Mouse (Mus musculus): ENCODE results near the gene Gsn. TPM values are rescaled to one million over a fixed set of nuclear protein-coding genes. Genes with fewer than 3 reads are reported as not detected.

The Gsn gene
- polyA plus RNA-seq, 1 experiment from 2014 or later: 30.6 TPM

DNA sequence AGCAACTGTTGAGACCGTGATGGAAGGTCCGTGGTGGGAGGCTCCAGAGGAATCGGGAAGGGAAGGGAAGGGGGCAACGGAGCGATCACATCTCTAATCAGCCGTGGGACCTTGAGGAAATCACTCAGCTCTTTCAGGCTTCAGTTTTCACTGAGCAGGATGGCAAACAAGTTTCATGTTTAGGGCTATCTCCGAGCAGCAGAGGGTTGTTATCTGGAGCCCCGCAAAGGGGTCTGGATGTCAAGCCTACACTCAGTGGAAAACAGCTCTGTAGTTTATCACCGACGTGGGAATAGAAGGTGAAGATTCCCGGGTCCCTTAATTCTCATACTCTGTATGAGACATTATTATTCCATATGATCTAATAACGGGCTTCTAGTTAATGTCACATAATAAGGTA, 62.2 kb downstream of the Gsn start:
- 88% methylated on average over 12 of the region's 12 CpGs for WGBS
- H3K9ac ChIP-seq (ENCODE audit: low read length): no peak overlapping the region
- H3K4me1 ChIP-seq (ENCODE audit: control insufficient read depth, insufficient read depth, low read length): no peaks in the 10 kb centered on the region
- H3K4me2 ChIP-seq (ENCODE audit: low read depth): no peak overlapping the region
- H3K27ac ChIP-seq (ENCODE audit: low read depth, low read length): no peak overlapping the region
- no peak overlapping the region for H3K4me3 ChIP-seq (ENCODE audit: low read depth, low read length)
- ATAC-seq (ENCODE audit: insufficient read depth, low FRiP score, low TSS enrichment) (no peak), DNase-seq (ENCODE audit: low spot score) (no peak)
- H3K36me3 ChIP-seq (ENCODE audit: control insufficient read depth, insufficient read depth, low read length): no peaks in the 10 kb centered on the region
- no peaks in the 10 kb centered on the region for H3K9me3 ChIP-seq (ENCODE audit: control insufficient read depth, low read length)
- H3K27me3 ChIP-seq (ENCODE audit: control insufficient read depth, insufficient read depth, low read length): no peaks in the 10 kb centered on the region

DNA sequence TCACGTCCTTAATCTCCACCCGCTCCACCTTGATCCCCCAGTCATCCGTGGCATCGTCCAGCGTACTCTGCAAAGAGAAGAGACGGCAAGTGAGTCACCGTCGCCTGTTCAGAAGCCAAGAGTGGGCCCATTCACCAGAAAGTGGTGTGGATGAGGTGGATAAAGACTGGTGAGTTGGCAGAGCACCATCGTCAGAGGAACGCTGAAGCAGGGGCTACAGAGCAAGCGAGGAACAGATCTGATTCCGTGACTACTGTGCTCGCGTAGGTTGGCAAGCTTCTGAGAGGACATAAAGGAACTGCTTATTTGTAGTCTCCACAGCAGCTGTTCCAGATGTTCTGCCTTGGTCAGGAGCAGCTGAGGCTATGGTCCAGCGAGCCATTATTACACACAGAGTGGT, 64.2 kb downstream of the Gsn start:
- H3K4me3 ChIP-seq (ENCODE audit: low read depth, low read length): no peak overlapping the region
- no peak for DNase-seq (ENCODE audit: low spot score)
- H3K4me2 ChIP-seq (ENCODE audit: low read depth): no peak overlapping the region
- H3K27me3 ChIP-seq (ENCODE audit: control insufficient read depth, insufficient read depth, low read length): no peaks in the 10 kb centered on the region
- H3K36me3 ChIP-seq (ENCODE audit: control insufficient read depth, insufficient read depth, low read length): no peaks in the 10 kb centered on the region
- WGBS: 91% methylated on average over 15 of the region's 15 CpGs
- no peak overlapping the region for H3K27ac ChIP-seq (ENCODE audit: low read depth, low read length)
- no peaks in the 10 kb centered on the region for H3K9me3 ChIP-seq (ENCODE audit: control insufficient read depth, low read length)
- H3K4me1 ChIP-seq (ENCODE audit: control insufficient read depth, insufficient read depth, low read length): no peaks in the 10 kb centered on the region
- H3K9ac ChIP-seq (ENCODE audit: low read length): no peak overlapping the region
- no peak for ATAC-seq (ENCODE audit: insufficient read depth, low FRiP score, low TSS enrichment)

DNA sequence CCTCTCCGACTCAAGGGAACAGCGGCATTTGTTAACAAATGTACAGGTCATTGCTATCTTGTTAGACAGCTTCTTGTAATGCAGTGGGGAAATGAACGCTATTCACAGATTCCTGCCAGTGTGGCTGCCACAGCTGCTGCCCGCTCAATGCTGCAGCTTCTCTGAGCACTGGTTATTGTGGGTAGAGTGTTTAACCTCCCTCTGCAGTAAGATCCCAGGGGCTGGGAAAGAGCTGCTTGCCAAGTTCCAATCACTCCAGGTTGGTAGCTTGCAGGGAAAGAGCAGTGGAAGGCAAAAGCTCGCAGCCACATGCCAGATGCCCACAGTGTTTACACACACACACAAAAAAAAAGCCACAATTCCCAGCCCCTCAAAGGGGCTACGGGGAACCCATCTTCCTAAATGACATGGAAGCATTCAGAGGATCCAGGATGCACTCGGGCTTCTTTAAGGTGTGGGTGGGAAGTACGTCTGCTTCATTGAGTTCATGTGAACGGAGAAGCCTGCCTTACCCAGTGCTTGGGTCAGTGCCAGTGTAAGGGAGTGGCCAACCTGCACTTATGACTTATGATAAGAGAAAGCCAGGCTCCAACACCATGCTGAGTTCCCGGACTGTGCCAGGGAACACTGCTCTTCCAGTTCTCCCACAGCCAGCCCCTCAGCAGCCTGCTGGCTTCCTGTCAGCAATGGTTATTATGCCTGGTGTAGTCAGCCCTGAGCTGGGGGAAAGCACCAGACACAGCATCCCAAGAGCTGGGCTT, 66.4 kb downstream of the Gsn start:
- Histone ChIP-seq H3K9ac (ENCODE audit: low read length) (no peak overlapping the region), H3K27ac (ENCODE audit: low read depth, low read length) (no peak overlapping the region), H3K4me2 (ENCODE audit: low read depth) (no peak overlapping the region), H3K36me3 (ENCODE audit: control insufficient read depth, insufficient read depth, low read length) (no peaks in the 10 kb centered on the region), H3K9me3 (ENCODE audit: control insufficient read depth, low read length) (no peaks in the 10 kb centered on the region), H3K4me1 (ENCODE audit: control insufficient read depth, insufficient read depth, low read length) (no peaks in the 10 kb centered on the region), H3K4me3 (ENCODE audit: low read depth, low read length) (no peak overlapping the region), H3K27me3 (ENCODE audit: control insufficient read depth, insufficient read depth, low read length) (no peaks in the 10 kb centered on the region)
- WGBS: 86% methylated on average over 10 of the region's 10 CpGs
- ATAC-seq (ENCODE audit: insufficient read depth, low FRiP score, low TSS enrichment): no peak
- DNase-seq (ENCODE audit: low spot score): no peak

DNA sequence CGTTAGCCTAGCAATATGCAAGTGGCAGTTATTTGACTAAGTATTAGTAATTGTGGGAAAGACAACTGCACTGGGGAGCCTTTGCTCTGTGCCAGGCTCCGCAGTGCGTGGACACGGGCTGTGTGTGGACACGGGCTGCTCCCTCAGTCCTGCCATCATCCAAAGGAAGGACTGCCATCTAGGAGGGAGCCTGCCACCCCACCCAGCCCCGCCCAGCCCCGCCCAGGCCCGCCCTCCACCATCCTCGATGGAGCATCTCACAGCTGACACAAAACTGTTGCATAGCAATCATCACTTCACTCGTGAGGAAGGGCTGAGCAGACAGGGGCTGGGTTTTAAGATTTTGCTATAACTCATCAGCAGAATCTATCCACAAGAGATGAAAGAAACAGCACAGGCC, 69.8 kb downstream of the Gsn start:
- 75% methylated on average over 10 of the region's 10 CpGs for WGBS
- ATAC-seq (ENCODE audit: insufficient read depth, low FRiP score, low TSS enrichment): no peak
- H3K27ac ChIP-seq (ENCODE audit: low read depth, low read length): no peak overlapping the region
- no peaks in the 10 kb centered on the region for H3K4me1 ChIP-seq (ENCODE audit: control insufficient read depth, insufficient read depth, low read length)
- no peaks in the 10 kb centered on the region for H3K27me3 ChIP-seq (ENCODE audit: control insufficient read depth, insufficient read depth, low read length)
- H3K4me2 ChIP-seq (ENCODE audit: low read depth): no peak overlapping the region
- no peak overlapping the region for H3K9ac ChIP-seq (ENCODE audit: low read length)
- no peak for DNase-seq (ENCODE audit: low spot score)
- H3K36me3 ChIP-seq (ENCODE audit: control insufficient read depth, insufficient read depth, low read length): no peaks in the 10 kb centered on the region
- H3K4me3 ChIP-seq (ENCODE audit: low read depth, low read length): no peak overlapping the region
- no peaks in the 10 kb centered on the region for H3K9me3 ChIP-seq (ENCODE audit: control insufficient read depth, low read length)

DNA sequence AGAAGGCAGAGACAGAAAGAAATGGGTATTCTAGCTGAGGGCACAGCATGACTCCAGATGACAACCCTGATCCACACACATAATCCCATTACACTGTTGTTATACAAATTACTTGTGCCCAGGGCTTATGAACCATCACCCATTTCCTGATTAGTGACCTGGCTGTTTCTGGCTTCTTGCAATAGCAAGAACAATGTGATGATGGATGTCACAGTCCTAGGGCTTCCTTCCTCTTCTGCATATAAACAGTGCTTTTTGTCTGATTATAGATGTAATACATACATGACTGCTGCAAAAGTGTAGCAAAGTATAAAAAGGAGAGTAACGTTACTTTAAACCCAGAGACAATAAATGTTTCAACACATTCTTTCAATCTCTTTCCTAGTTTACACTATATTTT, 70.8 kb downstream of the Gsn start:
- Histone ChIP-seq H3K4me2 (ENCODE audit: low read depth) (no peak overlapping the region), H3K27me3 (ENCODE audit: control insufficient read depth, insufficient read depth, low read length) (no peaks in the 10 kb centered on the region), H3K9me3 (ENCODE audit: control insufficient read depth, low read length) (no peaks in the 10 kb centered on the region), H3K36me3 (ENCODE audit: control insufficient read depth, insufficient read depth, low read length) (no peaks in the 10 kb centered on the region), H3K4me3 (ENCODE audit: low read depth, low read length) (no peak overlapping the region), H3K4me1 (ENCODE audit: control insufficient read depth, insufficient read depth, low read length) (no peaks in the 10 kb centered on the region), H3K27ac (ENCODE audit: low read depth, low read length) (no peak overlapping the region), H3K9ac (ENCODE audit: low read length) (no peak overlapping the region)
- DNase-seq (ENCODE audit: low spot score) (no peak), ATAC-seq (ENCODE audit: insufficient read depth, low FRiP score, low TSS enrichment) (no peak)
- WGBS: 83% methylated on average over 1 of the region's 1 CpGs

DNA sequence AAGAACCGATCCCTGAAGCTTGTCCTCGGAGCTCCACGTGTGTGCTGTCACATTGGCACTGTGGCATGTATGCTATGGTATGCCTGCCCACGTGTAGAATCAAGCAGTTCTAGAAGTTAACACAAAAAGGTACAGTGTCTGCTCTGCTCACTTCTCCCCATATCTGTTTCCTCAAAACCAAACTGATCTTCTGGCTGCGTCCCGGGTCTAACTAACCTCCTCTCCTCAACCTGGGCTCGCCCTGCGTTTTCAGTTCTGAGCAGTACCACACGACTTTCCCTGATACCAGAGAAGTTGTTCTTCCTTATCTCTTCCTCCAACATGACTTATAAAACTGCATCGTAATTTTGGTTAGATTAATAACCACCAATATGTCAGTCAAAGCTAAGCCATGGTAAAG, 71.4 kb downstream of the Gsn start:
- H3K27me3 ChIP-seq (ENCODE audit: control insufficient read depth, insufficient read depth, low read length): no peaks in the 10 kb centered on the region
- H3K4me1 ChIP-seq (ENCODE audit: control insufficient read depth, insufficient read depth, low read length): no peaks in the 10 kb centered on the region
- H3K4me3 ChIP-seq (ENCODE audit: low read depth, low read length): no peak overlapping the region
- H3K36me3 ChIP-seq (ENCODE audit: control insufficient read depth, insufficient read depth, low read length): no peaks in the 10 kb centered on the region
- no peak for ATAC-seq (ENCODE audit: insufficient read depth, low FRiP score, low TSS enrichment)
- no peaks in the 10 kb centered on the region for H3K9me3 ChIP-seq (ENCODE audit: control insufficient read depth, low read length)
- H3K4me2 ChIP-seq (ENCODE audit: low read depth): no peak overlapping the region
- WGBS: 74% methylated on average over 10 of the region's 10 CpGs
- H3K9ac ChIP-seq (ENCODE audit: low read length): no peak overlapping the region
- H3K27ac ChIP-seq (ENCODE audit: low read depth, low read length): no peak overlapping the region
- DNase-seq (ENCODE audit: low spot score): no peak

DNA sequence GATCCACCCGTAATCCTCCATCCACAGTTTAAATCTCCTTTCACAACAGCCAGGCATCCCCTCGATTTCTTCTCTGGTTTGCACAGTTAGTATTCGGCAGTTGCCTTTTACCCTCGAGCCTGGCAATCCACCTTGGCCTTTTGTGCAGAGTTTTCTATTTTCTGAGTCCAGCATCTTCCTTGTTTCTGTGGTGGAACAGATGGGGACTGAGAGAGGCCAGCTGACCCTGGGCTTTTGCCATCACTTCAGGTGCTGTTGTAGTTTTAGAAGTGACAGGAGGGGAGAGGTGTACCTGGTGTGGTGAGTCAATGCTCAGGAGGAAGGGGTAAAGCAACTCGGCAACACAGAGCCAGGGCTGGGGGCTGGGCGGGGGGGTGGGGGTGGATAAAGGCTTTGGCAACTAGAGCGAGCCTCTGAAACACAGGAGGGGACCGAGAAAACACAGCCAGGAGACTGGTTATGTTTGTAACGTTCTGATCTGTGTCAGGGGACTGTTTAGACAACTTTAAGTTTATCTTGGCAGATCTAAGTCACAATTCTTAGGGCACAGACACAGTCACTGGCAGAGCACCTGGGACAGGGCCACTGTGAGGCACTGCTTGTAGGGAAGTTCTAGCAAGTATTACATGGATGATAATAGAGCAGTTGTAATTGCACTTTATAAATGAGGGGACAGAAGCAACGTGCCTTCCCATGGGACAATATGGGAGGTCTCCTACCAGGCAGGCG, 72.0 kb downstream of the Gsn start:
- Histone ChIP-seq H3K36me3 (ENCODE audit: control insufficient read depth, insufficient read depth, low read length) (no peaks in the 10 kb centered on the region), H3K27ac (ENCODE audit: low read depth, low read length) (no peak overlapping the region), H3K27me3 (ENCODE audit: control insufficient read depth, insufficient read depth, low read length) (no peaks in the 10 kb centered on the region), H3K4me1 (ENCODE audit: control insufficient read depth, insufficient read depth, low read length) (no peaks in the 10 kb centered on the region), H3K9me3 (ENCODE audit: control insufficient read depth, low read length) (no peaks in the 10 kb centered on the region), H3K9ac (ENCODE audit: low read length) (no peak overlapping the region), H3K4me2 (ENCODE audit: low read depth) (no peak overlapping the region), H3K4me3 (ENCODE audit: low read depth, low read length) (no peak overlapping the region)
- no peak for DNase-seq (ENCODE audit: low spot score)
- 56% methylated on average over 11 of the region's 11 CpGs for WGBS
- no peak for ATAC-seq (ENCODE audit: insufficient read depth, low FRiP score, low TSS enrichment)

DNA sequence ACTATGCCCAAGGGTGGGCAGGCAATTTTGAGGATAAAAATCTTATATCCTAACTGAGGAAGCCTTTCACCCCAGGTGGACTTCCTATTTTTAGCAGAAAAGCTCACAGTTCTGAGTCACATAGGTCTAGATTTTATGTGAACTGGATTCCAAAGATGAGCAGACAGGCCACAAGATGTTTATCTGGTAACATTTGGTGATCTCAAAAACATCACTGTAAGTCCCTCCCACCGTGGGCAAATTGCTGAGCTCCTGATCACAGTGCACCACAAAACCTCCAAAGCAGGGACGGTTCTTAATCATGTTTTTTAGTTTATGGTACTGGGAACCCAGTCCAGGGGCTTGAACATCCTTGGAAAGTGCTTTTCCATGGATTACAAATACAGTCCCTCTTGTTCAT, 72.9 kb downstream of the Gsn start:
- no peak for ATAC-seq (ENCODE audit: insufficient read depth, low FRiP score, low TSS enrichment)
- DNase-seq (ENCODE audit: low spot score): no peak
- no peak overlapping the region for H3K4me3 ChIP-seq (ENCODE audit: low read depth, low read length)
- 89% methylated on average over 2 of the region's 2 CpGs for WGBS
- H3K9ac ChIP-seq (ENCODE audit: low read length): no peak overlapping the region
- no peaks in the 10 kb centered on the region for H3K36me3 ChIP-seq (ENCODE audit: control insufficient read depth, insufficient read depth, low read length)
- H3K27ac ChIP-seq (ENCODE audit: low read depth, low read length): no peak overlapping the region
- H3K9me3 ChIP-seq (ENCODE audit: control insufficient read depth, low read length): no peaks in the 10 kb centered on the region
- H3K4me1 ChIP-seq (ENCODE audit: control insufficient read depth, insufficient read depth, low read length): no peaks in the 10 kb centered on the region
- H3K4me2 ChIP-seq (ENCODE audit: low read depth): no peak overlapping the region
- no peaks in the 10 kb centered on the region for H3K27me3 ChIP-seq (ENCODE audit: control insufficient read depth, insufficient read depth, low read length)

DNA sequence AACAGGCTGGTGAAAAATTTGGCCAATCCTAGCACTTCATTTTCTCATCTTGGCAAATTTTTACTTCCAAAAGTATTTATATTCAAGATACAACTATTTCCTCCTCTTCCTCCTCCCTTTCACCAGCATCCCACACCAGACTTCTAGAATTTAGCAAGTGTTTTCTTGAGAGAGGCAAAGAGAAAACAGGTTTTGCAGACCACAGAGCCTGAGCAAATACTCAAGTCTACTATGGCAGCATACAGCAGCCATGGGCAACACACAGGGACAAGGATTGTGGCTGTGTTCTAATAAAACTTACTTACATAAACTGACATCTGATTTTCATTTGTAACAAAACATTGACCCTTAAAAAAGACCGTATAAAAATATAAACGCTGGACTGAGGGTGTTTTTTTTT, 75.0 kb downstream of the Gsn start:
- no peak for ATAC-seq (ENCODE audit: insufficient read depth, low FRiP score, low TSS enrichment)
- H3K36me3 ChIP-seq (ENCODE audit: control insufficient read depth, insufficient read depth, low read length): no peaks in the 10 kb centered on the region
- no peak overlapping the region for H3K27ac ChIP-seq (ENCODE audit: low read depth, low read length)
- no peak overlapping the region for H3K4me3 ChIP-seq (ENCODE audit: low read depth, low read length)
- 76% methylated on average over 2 of the region's 2 CpGs for WGBS
- no peak overlapping the region for H3K9ac ChIP-seq (ENCODE audit: low read length)
- H3K9me3 ChIP-seq (ENCODE audit: control insufficient read depth, low read length): no peaks in the 10 kb centered on the region
- no peak overlapping the region for H3K4me2 ChIP-seq (ENCODE audit: low read depth)
- H3K4me1 ChIP-seq (ENCODE audit: control insufficient read depth, insufficient read depth, low read length): peaks cover 2% of the 10 kb centered on the region; the same call in 1 of the 2 replicates
- H3K27me3 ChIP-seq (ENCODE audit: control insufficient read depth, insufficient read depth, low read length): 0 out of 2 replicates have a peak, but pooled peaks cover 4% of the 10 kb centered on the region
- DNase-seq (ENCODE audit: low spot score): no peak
